Mouse (Mus musculus) spleen, adult 2 months (tissue): ENCODE results near the gene Psat1. TPM values are rescaled to one million over a fixed set of nuclear protein-coding genes. Genes with fewer than 3 reads are reported as not detected.

Experiments
- DNase-seq, 2 experiments: peaks; one replicate each; pipeline versions ENCODE4 v3.0.0 to v3.0.0-alpha.2; 2012 to 2021; ENCODE audit warnings: low spot score in 2 of 2, low read depth in 1 of 2
- H3K27ac ChIP-seq: fragments of 200-500 bp; 2 replicates; pipeline ENCODE4 v1.5.1; 2012; ENCODE audit warnings: low read length, inconsistent platforms; ENCODE audit not compliant: insufficient read depth
- H3K27me3 ChIP-seq: fragments of 200-500 bp; 2 replicates; pipeline ENCODE4 v1.6.1; 2012; ENCODE audit warnings: mild to moderate bottlenecking, moderate library complexity, low read length, inconsistent platforms; ENCODE audit not compliant: control insufficient read depth, insufficient read depth
- H3K36me3 ChIP-seq: fragments of 200-500 bp; 2 replicates; pipeline ENCODE4 v1.6.1; 2012; ENCODE audit warnings: mild to moderate bottlenecking, low read length, inconsistent platforms; ENCODE audit not compliant: control insufficient read depth, insufficient read depth
- H3K4me1 ChIP-seq: fragments of 200-500 bp; 2 replicates; pipeline ENCODE4 v1.6.1; 2011; ENCODE audit warnings: inconsistent platforms; ENCODE audit not compliant: control insufficient read depth, insufficient read depth, insufficient read length
- H3K4me3 ChIP-seq: fragments of 200-500 bp; 2 replicates; pipeline ENCODE4 v1.5.1; 2011; ENCODE audit warnings: mild to moderate bottlenecking, inconsistent platforms; ENCODE audit not compliant: insufficient read depth, insufficient read length; ENCODE audit errors: extremely low read depth
- CTCF ChIP-seq: fragments of 200-500 bp; IDR thresholded peaks from 2 replicates; pipeline ENCODE4 v1.5.1; 2011; ENCODE audit warnings: mild to moderate bottlenecking, inconsistent platforms; ENCODE audit not compliant: insufficient read depth, insufficient read length, insufficient replicate concordance; ENCODE audit errors: extremely low read depth
- POLR2A ChIP-seq: fragments of 200-500 bp; IDR thresholded peaks from 2 replicates; pipeline ENCODE4 v1.6.1; 2011; ENCODE audit warnings: low read depth, low read length, inconsistent platforms
- WGBS: fragments of 180-500 bp; shearing (Covaris S2); methylation state at CpG from one replicate; pipeline ENCODE4 v1.1.7; 2018; 5-methylcytosine and 5-hydroxymethylcytosine counted together
- polyA plus RNA-seq: library from polyadenylated mRNA; depleted of rRNA; stranded (reverse); fragments of >200 nt; gene quantifications from 2 replicates; pipeline ENCODE4 v1.2.3, GENCODE M21; 2012

The Psat1 gene
- polyA plus RNA-seq, 1 experiment: 5.4 TPM

DNA sequence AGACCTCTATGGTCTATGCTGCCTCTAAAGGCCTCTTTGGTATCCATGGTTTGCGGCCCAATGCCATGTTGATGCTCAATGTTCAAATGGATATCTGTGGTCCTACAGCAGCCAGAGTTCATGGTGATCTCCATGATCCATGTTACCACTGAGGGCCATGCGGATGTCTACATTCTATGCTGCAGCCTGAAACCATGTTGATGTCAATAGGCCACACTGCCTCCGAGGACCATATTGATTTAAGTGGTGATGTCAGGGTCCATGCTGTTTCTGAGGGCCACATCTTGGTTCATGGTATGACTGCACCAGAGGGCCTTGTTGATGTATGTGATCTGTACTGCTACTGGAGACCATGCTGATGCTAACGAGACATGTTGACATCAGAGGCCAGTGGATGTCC is 55.0 kb downstream of the Psat1 start:
- H3K4me3 ChIP-seq: no peak overlapping the region
- H3K36me3 ChIP-seq: no peaks in the 10 kb centered on the region
- DNase-seq: no peak
- H3K27me3 ChIP-seq: no peaks in the 10 kb centered on the region
- 94% methylated on average over 4 of the region's 4 CpGs for WGBS
- H3K27ac ChIP-seq: no peak overlapping the region
- TF ChIP-seq CTCF: no peak
- TF ChIP-seq POLR2A: no peak
- H3K4me1 ChIP-seq: no peaks in the 10 kb centered on the region

GRCm38 (mm10) chr19:15888466-15888865 is 58.7 kb downstream of the Psat1 start:
- WGBS: 91% methylated on average over 4 of the region's 4 CpGs
- Histone ChIP-seq H3K27ac (no peak overlapping the region), H3K4me1 (no peaks in the 10 kb centered on the region), H3K4me3 (no peak overlapping the region), H3K27me3 (no peaks in the 10 kb centered on the region), H3K36me3 (no peaks in the 10 kb centered on the region)
- TF ChIP-seq CTCF (no peak), POLR2A (no peak)
- DNase-seq: no peak

DNA sequence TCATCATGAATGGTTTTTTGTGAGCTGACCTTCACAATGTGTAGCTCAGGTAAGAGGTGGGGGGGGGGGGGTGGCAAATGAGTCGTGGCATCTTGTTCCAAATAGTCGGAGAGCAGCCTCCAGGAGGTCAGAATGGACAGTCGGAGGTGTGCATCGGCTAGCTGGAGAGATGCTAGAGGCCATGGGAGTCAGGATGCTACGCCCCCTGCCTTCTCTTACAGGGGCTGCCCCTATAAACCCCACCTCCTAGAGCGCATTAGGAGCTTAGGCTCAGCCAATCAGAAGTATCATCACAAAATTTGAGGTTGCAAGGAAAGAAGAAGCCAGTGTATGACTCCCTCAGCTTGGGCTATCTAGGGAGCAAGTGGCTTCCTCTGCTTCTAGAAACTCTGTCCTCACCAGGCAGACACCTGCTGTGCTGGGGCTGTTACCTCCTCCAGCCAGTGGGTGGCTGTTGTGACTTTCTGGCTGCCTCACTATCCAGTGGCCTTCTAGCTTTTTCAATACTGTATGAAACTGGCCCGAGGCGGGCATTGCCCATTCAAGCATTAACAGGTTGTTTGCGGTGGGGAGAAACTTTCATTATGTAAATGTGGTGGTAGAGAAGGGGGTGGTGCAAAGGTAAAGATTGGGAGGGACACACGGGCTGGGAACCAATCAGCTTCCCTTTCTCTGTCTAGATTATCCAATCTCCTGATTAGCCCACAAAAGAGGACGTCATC is 64.3 kb downstream of the Psat1 start:
- H3K4me3 ChIP-seq: no peak overlapping the region
- H3K4me1 ChIP-seq: peaks cover 8% of the 10 kb centered on the region; the same call in 1 of the 2 replicates
- H3K36me3 ChIP-seq: no peaks in the 10 kb centered on the region
- peak; percentile 60 to 82 for DNase-seq
- TF ChIP-seq CTCF: no peak
- TF ChIP-seq POLR2A: no peak
- no peaks in the 10 kb centered on the region for H3K27me3 ChIP-seq
- no peak overlapping the region for H3K27ac ChIP-seq
- 52% methylated on average over 11 of the region's 11 CpGs for WGBS

GRCm38 (mm10) chr19:15880731-15881130 is 66.4 kb downstream of the Psat1 start:
- H3K36me3 ChIP-seq: no peaks in the 10 kb centered on the region
- peaks cover 8% of the 10 kb centered on the region; the same call in 1 of the 2 replicates for H3K4me1 ChIP-seq
- TF ChIP-seq POLR2A: no peak
- TF ChIP-seq CTCF: no peak
- no peaks in the 10 kb centered on the region for H3K27me3 ChIP-seq
- H3K4me3 ChIP-seq: no peak overlapping the region
- WGBS: 93% methylated on average over 8 of the region's 8 CpGs
- H3K27ac ChIP-seq: no peak overlapping the region
- DNase-seq: no peak

DNA sequence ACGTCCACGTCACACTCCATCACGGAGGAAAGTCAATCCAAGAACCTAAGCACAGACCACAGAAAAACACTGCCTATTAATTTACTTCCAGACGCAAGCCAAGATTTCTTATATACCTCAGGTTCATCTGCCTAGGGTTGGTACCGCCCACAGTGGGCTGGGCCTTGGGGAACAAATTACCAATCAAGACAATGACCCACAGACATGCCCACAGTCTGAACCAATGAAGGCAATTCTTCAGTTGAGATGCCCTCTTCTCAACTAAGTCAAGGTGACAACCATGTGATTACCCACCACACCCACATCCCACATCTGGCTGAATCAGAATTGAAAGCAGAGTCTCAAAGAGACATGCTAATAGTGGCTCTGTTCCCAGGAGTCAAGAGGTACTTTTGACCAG is 67.9 kb downstream of the Psat1 start:
- TF ChIP-seq CTCF (no peak), POLR2A (no peak)
- WGBS: 91% methylated on average over 5 of the region's 5 CpGs

GRCm38 (mm10) chr19:15868865-15869698 is 78.1 kb downstream of the Psat1 start:
- Histone ChIP-seq H3K4me3 (no peak overlapping the region), H3K36me3 (no peaks in the 10 kb centered on the region), H3K27me3 (no peaks in the 10 kb centered on the region), H3K4me1 (no peaks in the 10 kb centered on the region), H3K27ac (no peak overlapping the region)
- TF ChIP-seq POLR2A (no peak), CTCF (peak; percentile 63; the same call in 1 of the 2 replicates)
- peak; percentile 4 to 38 for DNase-seq
- WGBS: 17% methylated on average over 7 of the region's 7 CpGs

More for the DNA sequence above, 67.9 kb downstream of the Psat1 start:
- Histone ChIP-seq H3K27me3 (no peaks in the 10 kb centered on the region), H3K36me3 (no peaks in the 10 kb centered on the region), H3K27ac (no peak overlapping the region), H3K4me3 (no peak overlapping the region), H3K4me1 (peaks cover 8% of the 10 kb centered on the region; the same call in 1 of the 2 replicates)
- DNase-seq: no peak
